Mouse (Mus musculus) CH12.LX (cell line): ENCODE measurements at regions not wholly inside any gene's neighbourhood (a gene's known extent, or its start where the extent isn't known, plus 50 kb on each side); places are given as distances from the start of the nearest gene placed in this dataset.

Experiments
- DNase-seq: peaks from one replicate; pipeline ENCODE4 v3.0.0-alpha.2; 2013; ENCODE audit errors: extremely low read depth
- H3K27ac ChIP-seq: 2 replicates; pipeline ENCODE4 v1.5.1; 2012; ENCODE audit warnings: low read depth, mild to moderate bottlenecking, control low read depth, moderate library complexity; ENCODE audit not compliant: insufficient read depth
- H3K27me3 ChIP-seq: replicated peaks from 2 replicates; pipeline ENCODE3; 2012; ENCODE audit warnings: inconsistent platforms
- H3K36me3 ChIP-seq, 2 experiments: replicated peaks in 1 of 2; 2 replicates each; pipeline versions ENCODE3 to v1.6.1; 2012; ENCODE audit warnings: inconsistent platforms in 1 of 2, low read length in 1 of 2, mild to moderate bottlenecking in 1 of 2, mixed read lengths in 1 of 2, moderate library complexity in 1 of 2; ENCODE audit not compliant: control insufficient read depth in 1 of 2, insufficient read depth in 1 of 2
- H3K4me1 ChIP-seq, 2 experiments: 2 replicates each; pipeline ENCODE4 v1.6.1; 2012; ENCODE audit warnings: inconsistent platforms in 1 of 2, moderate library complexity in 1 of 2; ENCODE audit not compliant: insufficient read depth in 2 of 2, control insufficient read depth in 1 of 2
- H3K4me2 ChIP-seq: 2 replicates; pipeline ENCODE4 v1.6.1; 2012; ENCODE audit warnings: low read depth, mild to moderate bottlenecking, control low read depth; ENCODE audit not compliant: poor library complexity, insufficient read depth, severe bottlenecking
- H3K4me3 ChIP-seq, 3 experiments: fragments of 150-350 bp in 1 of 3; sonication (generic) in 1 of 3; replicated peaks in 1 of 3; 2 replicates each; pipeline versions ENCODE3 to v1.5.1; 2011 to 2012; ENCODE audit warnings: low read depth in 2 of 3, low read length in 2 of 3, mild to moderate bottlenecking in 2 of 3, moderate library complexity in 2 of 3, control low read depth in 1 of 3, improper control_type of control experiment in 1 of 3, inconsistent platforms in 1 of 3, mixed read lengths in 1 of 3; ENCODE audit not compliant: poor library complexity in 1 of 3
- H3K79me2 ChIP-seq: replicated peaks from 2 replicates; pipeline ENCODE4 v1.6.1; 2012; ENCODE audit warnings: mild to moderate bottlenecking, moderate library complexity; ENCODE audit not compliant: control insufficient read depth, poor library complexity, insufficient read depth, severe bottlenecking; ENCODE audit errors: extremely low read depth
- H3K9ac ChIP-seq: 2 replicates; pipeline ENCODE4 v1.6.1; 2012; ENCODE audit warnings: low read depth, mild to moderate bottlenecking, control low read depth, moderate library complexity; ENCODE audit not compliant: insufficient read depth
- H3K9me3 ChIP-seq: replicated peaks from 2 replicates; pipeline ENCODE3; 2012; ENCODE audit warnings: low read length, inconsistent platforms, mixed read lengths
- BHLHE40 ChIP-seq: IDR thresholded peaks from 2 replicates; pipeline ENCODE4 v1.6.1; 2011; ENCODE audit warnings: mild to moderate bottlenecking, low read depth, low read length, improper control_type of control experiment
- CTCF ChIP-seq, 2 experiments: IDR thresholded peaks in 1 of 2; conservative IDR thresholded peaks in 1 of 2; 2 replicates each; pipeline ENCODE4 v1.5.1; 2011 to 2012; ENCODE audit warnings: low read depth in 2 of 2, low read length in 2 of 2, improper control_type of control experiment in 1 of 2, inconsistent platforms in 1 of 2, mild to moderate bottlenecking in 1 of 2, moderate library complexity in 1 of 2
- E2F4 ChIP-seq: IDR thresholded peaks from 2 replicates; pipeline ENCODE4 v1.6.1; 2011; ENCODE audit warnings: low read depth, low read length, improper control_type of control experiment; ENCODE audit not compliant: insufficient replicate concordance
- KAT2A ChIP-seq: IDR thresholded peaks from 2 replicates; pipeline ENCODE4 v1.6.1; 2012; ENCODE audit warnings: low read length, improper control_type of control experiment, inconsistent platforms; ENCODE audit not compliant: insufficient replicate concordance
- POLR2A ChIP-seq: IDR thresholded peaks from 2 replicates; pipeline ENCODE4 v1.6.1; 2011; ENCODE audit warnings: low read depth, mild to moderate bottlenecking, improper control_type of control experiment, low read length
- POLR2AphosphoS2 ChIP-seq: IDR thresholded peaks from 2 replicates; pipeline ENCODE4 v1.6.1; 2011; ENCODE audit warnings: low read depth, low read length, improper control_type of control experiment
- RAD21 ChIP-seq: IDR thresholded peaks from 2 replicates; pipeline ENCODE4 v1.6.1; 2011; ENCODE audit warnings: low read depth, mild to moderate bottlenecking, low read length, improper control_type of control experiment, moderate library complexity
- UBTF ChIP-seq: IDR thresholded peaks from 2 replicates; pipeline ENCODE4 v1.6.1; 2012; ENCODE audit warnings: low read depth, mild to moderate bottlenecking, inconsistent platforms, low read length, improper control_type of control experiment, moderate library complexity
- USF2 ChIP-seq: conservative IDR thresholded peaks from 2 replicates; pipeline ENCODE4 v1.6.1; 2011; ENCODE audit warnings: low read depth, low read length, improper control_type of control experiment
- ZMIZ1 ChIP-seq: IDR thresholded peaks from 2 replicates; pipeline ENCODE4 v1.6.1; 2012; ENCODE audit warnings: low read depth, mild to moderate bottlenecking, inconsistent platforms, low read length, improper control_type of control experiment
- dilution Hi-C: fragments of 300-500 bp; cut with MboI; formaldehyde crosslinking; loops from 2 replicates; pipeline ENCODE4 v1.14.3; 2020; ENCODE audit warnings: low sequenced_read_pairs; ENCODE audit not compliant: extremely low pct_unique_long_range_greater_than_20kb, extremely low pct_ligation_motif_present
- in situ Hi-C: fragments of 300-500 bp; cut with MboI; formaldehyde crosslinking; loops from 3 replicates; pipeline ENCODE4 v1.14.3; 2019; ENCODE audit warnings: low sequenced_read_pairs, low pct_ligation_motif_present, low pct_unique_long_range_greater_than_20kb, mixed read lengths

GRCm38 (mm10) chr5:17247732-17248606 is 125.0 kb upstream of the Speer4f2 start:
- Histone ChIP-seq H3K27ac (no peak overlapping the region), H3K4me1 (no peaks in the 10 kb centered on the region), H3K4me2 (no peak overlapping the region), H3K27me3 (no peaks in the 10 kb centered on the region), H3K79me2 (no peaks in the 10 kb centered on the region), H3K4me3 (no peak overlapping the region), H3K36me3 (no peaks in the 10 kb centered on the region), H3K9ac (no peak overlapping the region), H3K9me3 (no peaks in the 10 kb centered on the region)
- in situ Hi-C loops: no loop called here
- dilution Hi-C loops: no loop called here
- no peak for DNase-seq
- no peak for TF ChIP-seq POLR2AphosphoS2
- TF ChIP-seq KAT2A: no peak
- no peak for TF ChIP-seq CTCF (conservative IDR thresholded peaks at IDR 0.05 in 1 of 2, IDR thresholded peaks at IDR 0.05 in 1 of 2; ENCODE audit: low read depth in 2 of 2, low read length in 2 of 2)
- no peak for TF ChIP-seq BHLHE40
- no peak for TF ChIP-seq USF2
- no peak for TF ChIP-seq RAD21
- no peak for TF ChIP-seq POLR2A
- TF ChIP-seq ZMIZ1: no peak

GRCm38 (mm10) chr5:17260541-17261325 is 112.2 kb upstream of the Speer4f2 start:
- in situ Hi-C loops (no loop called here), dilution Hi-C loops (no loop called here)
- Histone ChIP-seq H3K9ac (no peak overlapping the region), H3K4me3 (no peak overlapping the region), H3K79me2 (no peaks in the 10 kb centered on the region), H3K36me3 (no peaks in the 10 kb centered on the region), H3K4me1 (no peaks in the 10 kb centered on the region), H3K27me3 (no peaks in the 10 kb centered on the region), H3K27ac (no peak overlapping the region), H3K4me2 (no peak overlapping the region), H3K9me3 (no peaks in the 10 kb centered on the region)
- DNase-seq: no peak
- TF ChIP-seq E2F4: no peak
- TF ChIP-seq RAD21: no peak

DNA sequence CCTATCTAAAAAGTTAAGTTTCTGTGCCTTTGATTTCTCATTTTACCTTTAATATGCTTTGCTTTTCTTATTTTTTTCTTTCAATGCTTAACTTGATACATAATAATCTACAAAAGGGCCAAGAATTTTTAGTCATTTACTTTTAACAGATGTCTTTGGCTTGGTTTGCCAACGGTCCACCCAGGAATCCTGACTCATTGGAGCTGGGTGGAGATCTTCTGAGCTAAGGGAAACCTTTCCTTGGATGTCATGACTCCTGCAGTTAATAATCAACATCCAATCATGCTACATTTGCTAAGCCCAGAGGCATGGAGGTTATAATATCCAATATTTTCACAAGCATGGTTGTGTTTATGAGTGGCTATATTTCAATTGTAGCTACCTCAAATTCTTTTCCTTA is 110.9 kb upstream of the Speer4f2 start:
- no peaks in the 10 kb centered on the region for H3K27me3 ChIP-seq
- no peaks in the 10 kb centered on the region for H3K79me2 ChIP-seq
- no peaks in the 10 kb centered on the region for H3K9me3 ChIP-seq
- TF ChIP-seq UBTF: no peak
- TF ChIP-seq, all 38 proteins: peak for 0
- dilution Hi-C loops: no loop called here
- no peak for DNase-seq
- Histone ChIP-seq H3K4me2 (no peak overlapping the region), H3K27ac (no peak overlapping the region), H3K36me3 (no peaks in the 10 kb centered on the region), H3K9ac (no peak overlapping the region), H3K4me3 (no peak overlapping the region), H3K4me1 (no peaks in the 10 kb centered on the region)
- in situ Hi-C loops: no loop called here
